ENCODE assay signal across 11 mouse cellular contexts in genomic region chr14:121376566-121376965, GRCm38 (mm10). TPM values are rescaled to one million over a fixed set of nuclear protein-coding genes. Genes with fewer than 3 reads are reported as not detected.
A peak's percentile ranks its signal among the peaks of the same experiment; 100 is the strongest.
DNase-seq lines count a peak whose midpoint lies in the region; ATAC-seq and TF ChIP-seq lines count a peak whose summit lies in the region.
"Had no signal": no experiment of that assay in that cellular context is flagged by ENCODE, and none has a peak within 500 bp of the region (broad histone marks: within the 10 kb centered on the region; RNA-seq: fewer than 3 reads in every experiment).

No protein-coding gene starts in this region.

- no peak for ATAC-seq in heart, embryonic 16.5 days (replicated peaks; ENCODE audit: extremely low read depth, insufficient read depth, low FRiP score)
- no peak for ATAC-seq in G1E (ENCODE audit: extremely low read depth, insufficient number of reproducible peaks, low FRiP score, poor library complexity, severe bottlenecking)
- ATAC-seq in liver, embryonic 14.5 days (ENCODE audit: insufficient read depth): no peak
- ATAC-seq: midbrain, embryonic 16.5 days had no signal

- H3K4me1 ChIP-seq in heart, embryonic 16.5 days (ENCODE audit: control insufficient read depth, insufficient read depth, low read length): peaks cover 50% of the 10 kb centered on the region
- peaks cover 62% of the 10 kb centered on the region for H3K4me1 ChIP-seq in heart, embryonic 10.5 days
- H3K4me1 ChIP-seq in G1E (ENCODE audit: insufficient read depth, low read depth, low read length): peaks cover 68% of the 10 kb centered on the region
- peaks cover 26 to 44% of the 10 kb centered on the region in 2 experiments for H3K4me1 ChIP-seq in liver, embryonic 14.5 days (replicated peaks; ENCODE audit: control insufficient read depth in 2 of 2, insufficient read depth in 2 of 2, low read length in 1 of 2)

- 45% methylated on average over 6 of the region's 6 CpGs for WGBS in heart, embryonic 16.5 days
- WGBS in heart, embryonic 10.5 days: 60% methylated on average over 6 of the region's 6 CpGs
- whole genome bisulfite sequencing in liver, embryonic 14.5 days (ENCODE audit: insufficient replicate concordance): 27% methylated on average over 6 of the region's 6 CpGs

- 0 out of 2 replicates have a peak overlapping the region, but pooled peaks have one; percentile 86 for H3K4me2 ChIP-seq in heart, embryonic 16.5 days (ENCODE audit: low read depth, low read length)
- peak overlapping the region; percentile 98 for H3K4me2 ChIP-seq in liver, embryonic 14.5 days (ENCODE audit: low read depth)

- no peak for TF ChIP-seq CTCF in G1E (IDR thresholded peaks at IDR 0.05; ENCODE audit: low read depth, low read length)
- TF ChIP-seq CTCF in liver, embryonic 14.5 days (IDR thresholded peaks at IDR 0.05; ENCODE audit: low read depth): no peak

- H3K9ac ChIP-seq in heart, embryonic 16.5 days (ENCODE audit: low read length): peak overlapping the region; percentile 25; the same call in 1 of the 2 replicates
- peak overlapping the region; percentile 27; the same call in 1 of the 2 replicates for H3K9ac ChIP-seq in liver, embryonic 14.5 days (replicated peaks)

- no peak overlapping the region for H3K27ac ChIP-seq in heart, embryonic 16.5 days (ENCODE audit: low read length)
- H3K27ac ChIP-seq in heart, embryonic 10.5 days: no peak overlapping the region
- H3K27ac ChIP-seq in liver, embryonic 14.5 days: no peak overlapping the region

- TF ChIP-seq EP300 in liver, embryonic 14.5 days (IDR thresholded peaks at IDR 0.05; ENCODE audit: low read depth): no peak

- DNase-seq in adrenal gland, postnatal 10 days: peak; percentile 40
- DNase-seq in adrenal gland, postnatal 4 days (ENCODE audit: low spot score in 2 of 2): no peak
- DNase-seq in heart, embryonic 10.5 days (ENCODE audit: low spot score): no peak
- no peak for DNase-seq in G1E (ENCODE audit: low spot score)
- no peak for DNase-seq in liver, embryonic 14.5 days (ENCODE audit: low read depth in 3 of 3, low spot score in 3 of 3)
- DNase-seq in ovary, postnatal 10 days (ENCODE audit: low spot score): no peak
- DNase-seq in gastrocnemius, postnatal 25 days: no peak
- DNase-seq: cerebellum, adult 9-11 months; thymus, postnatal 25 days had no signal

- H3K36me3 ChIP-seq in heart, embryonic 16.5 days (ENCODE audit: control insufficient read depth, insufficient read depth): no peaks in the 10 kb centered on the region
- peaks cover 10% of the 10 kb centered on the region for H3K36me3 ChIP-seq in heart, embryonic 10.5 days
- H3K36me3 ChIP-seq in G1E (replicated peaks): peaks cover 55% of the 10 kb centered on the region
- H3K36me3 ChIP-seq in liver, embryonic 14.5 days (replicated peaks; ENCODE audit: control insufficient read depth, insufficient read depth, low read depth): peaks cover 23% of the 10 kb centered on the region

- no peak overlapping the region for H3K4me3 ChIP-seq in heart, embryonic 16.5 days (ENCODE audit: low read length)
- H3K4me3 ChIP-seq in heart, embryonic 10.5 days: no peak overlapping the region
- H3K4me3 ChIP-seq in G1E (ENCODE audit: low read depth, low read length): peak overlapping the region; percentile 5; the same call in 1 of the 2 replicates
- peak overlapping the region in 1 of 2 experiments; percentile 14; a peak in 2 of 4 replicates for H3K4me3 ChIP-seq in liver, embryonic 14.5 days (ENCODE audit: insufficient read depth in 1 of 2, low read depth in 2 of 2, low read length in 2 of 2)

- H3K9me3 ChIP-seq in heart, embryonic 16.5 days (replicated peaks; ENCODE audit: control insufficient read depth, low read length): no peaks in the 10 kb centered on the region
- H3K9me3 ChIP-seq in heart, embryonic 10.5 days: no peaks in the 10 kb centered on the region
- no peaks in the 10 kb centered on the region for H3K9me3 ChIP-seq in G1E (replicated peaks)
- no peaks in the 10 kb centered on the region for H3K9me3 ChIP-seq in liver, embryonic 14.5 days (ENCODE audit: control insufficient read depth, low read length)

- H3K27me3 ChIP-seq in heart, embryonic 16.5 days (ENCODE audit: control insufficient read depth, insufficient read depth, low read length): no peaks in the 10 kb centered on the region
- no peaks in the 10 kb centered on the region for H3K27me3 ChIP-seq in heart, embryonic 10.5 days (ENCODE audit: insufficient read depth, poor library complexity, severe bottlenecking)
- no peaks in the 10 kb centered on the region for H3K27me3 ChIP-seq in G1E (ENCODE audit: insufficient read depth, low read length)
- no peaks in the 10 kb centered on the region for H3K27me3 ChIP-seq in liver, embryonic 14.5 days (ENCODE audit: control insufficient read depth, insufficient read depth, low read length)

RNA-seq across cellular contexts. Expression of gene Stk24, which starts 3.2 kb away (rescaled TPM):
- total RNA-seq in adrenal gland, postnatal 10 days (2021): 10 to 100 TPM; 82.8 to 91.1 TPM
- 100 to 1,000 TPM; 142 to 152 TPM for total RNA-seq in adrenal gland, postnatal 4 days (2021)
- 36.6 and 38.6 TPM in 2 replicates for polyA plus RNA-seq in heart, embryonic 16.5 days (2015; fragmentation: Nextera tagmentation; extraction: Ambion mirVana)
- polyA plus RNA-seq in heart, embryonic 10.5 days (2016; fragmentation: Nextera tagmentation; extraction: Ambion mirVana): 37.9 and 39.8 TPM in 2 replicates
- total RNA-seq in G1E (2014; fragmentation: Nextera tagmentation): 156 and 158 TPM in 2 replicates
- 83.2 and 92.9 TPM in 2 replicates for total RNA-seq in G1E (2017)
- 90.5 and 96.2 TPM in 2 replicates for polyA plus RNA-seq in G1E (2012)
- 16.2 and 22.5 TPM in 2 replicates for polyA plus RNA-seq in liver, embryonic 14.5 days (2012; rRNA removed)
- polyA plus RNA-seq in liver, embryonic 14.5 days (2014; fragmentation: Nextera tagmentation; extraction: Ambion mirVana): 31.0 and 36.7 TPM in 2 replicates
- total RNA-seq in gastrocnemius, postnatal 25 days (2021): 10 to 100 TPM; 25.5 to 28.1 TPM
